Mouse (Mus musculus): ENCODE results near the gene Btbd11.

DNA sequence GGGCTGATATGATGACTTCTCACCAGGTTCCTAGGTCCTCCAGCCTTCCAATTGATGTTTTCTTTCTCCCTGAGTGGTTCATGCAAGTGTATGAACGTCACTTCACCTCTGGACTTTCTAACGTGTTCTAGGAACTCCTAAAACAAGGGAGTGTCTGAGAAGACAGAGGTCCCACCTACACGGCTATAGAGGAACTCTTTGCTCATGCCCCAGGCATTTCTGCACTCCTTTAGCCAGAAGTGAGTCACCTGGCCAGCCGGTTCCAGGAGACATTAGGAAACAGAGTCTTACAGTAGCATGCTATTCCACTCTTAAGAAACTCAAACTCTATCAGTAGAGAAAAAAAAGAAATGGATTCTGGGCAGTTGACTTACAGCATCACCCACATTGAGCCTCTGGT lies 14.5 kb upstream of the Btbd11 start:
- no peak for TF ChIP-seq POLR2A (IDR thresholded peaks at IDR 0.05; ENCODE audit: borderline replicate concordance, control insufficient read depth, low read depth, low read length)
- TF ChIP-seq CTCF (IDR thresholded peaks at IDR 0.05; ENCODE audit: control insufficient read depth, insufficient read depth, low read length) = no peak

Data from bone marrow, adult 2 months (tissue).